9 mouse cellular contexts compared by ENCODE assay signal in the genomic region with DNA sequence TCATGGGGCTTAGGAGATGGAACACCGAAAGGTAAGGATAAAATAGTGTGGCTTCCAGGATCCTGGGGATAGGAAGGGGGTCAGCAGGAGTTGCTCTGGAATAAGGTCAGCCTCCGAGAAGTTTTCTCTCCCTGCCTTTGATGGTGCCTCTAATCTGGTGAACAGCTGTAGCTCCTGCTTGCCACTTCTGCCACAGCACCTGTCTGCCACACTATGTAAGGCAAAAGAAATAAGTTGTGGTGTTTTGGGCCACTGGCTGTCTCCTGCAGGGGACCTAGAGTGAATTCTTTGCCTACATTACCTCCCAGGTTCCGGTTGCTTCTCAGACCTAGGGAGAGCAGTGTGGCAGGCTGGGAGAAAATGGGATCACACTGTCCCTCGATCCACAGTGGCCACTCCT. TPM values are rescaled to one million over a fixed set of nuclear protein-coding genes. Genes with fewer than 3 reads are reported as not detected.
DNase-seq lines count a peak whose midpoint lies in the region; ATAC-seq and TF ChIP-seq lines count a peak whose summit lies in the region.
"Had no signal": no experiment of that assay in that cellular context is flagged by ENCODE, and none has a peak within 500 bp of the region (broad histone marks: within the 10 kb centered on the region; RNA-seq: fewer than 3 reads in every experiment).

No protein-coding gene starts in this region.

- peak overlapping the region; percentile 98 for H3K4me2 ChIP-seq in liver, embryonic 11.5 days
- H3K4me2 ChIP-seq in limb, embryonic 13.5 days (replicated peaks): peak overlapping the region; percentile 93

- H3K9ac ChIP-seq in liver, embryonic 11.5 days (ENCODE audit: low read depth, low read length): peak overlapping the region; percentile 82; the same call in 1 of the 2 replicates
- H3K9ac ChIP-seq in limb, embryonic 13.5 days: peak overlapping the region; percentile 75

- no peak for ATAC-seq in liver, embryonic 11.5 days (replicated peaks; ENCODE audit: low FRiP score)
- no peak for ATAC-seq in limb, embryonic 13.5 days (ENCODE audit: low FRiP score, low read depth)

- TF ChIP-seq CTCF in gastrocnemius, adult 2 months (IDR thresholded peaks at IDR 0.05): no peak

- no peaks in the 10 kb centered on the region for H3K9me3 ChIP-seq in liver, embryonic 11.5 days (ENCODE audit: control insufficient read depth, low read length)
- no peaks in the 10 kb centered on the region for H3K9me3 ChIP-seq in limb, embryonic 13.5 days

- H3K4me3 ChIP-seq in gastrocnemius, adult 2 months: peak overlapping the region; percentile 64
- H3K4me3 ChIP-seq in liver, embryonic 11.5 days (ENCODE audit: low read depth, low read length): no peak overlapping the region
- peak overlapping the region; percentile 38 for H3K4me3 ChIP-seq in brown adipose tissue, adult 24 weeks (ENCODE audit: insufficient read depth, low read depth, low read length)
- peak overlapping the region; percentile 63 for H3K4me3 ChIP-seq in limb, embryonic 13.5 days

- intact Hi-C loops in gastrocnemius, adult 2 months (cut with DNase I): loop anchor here (2.0 kb wide), 1 partner anchor 14 kb away; a partner anchor contains a TSS
- intact Hi-C loops in gastrocnemius, postnatal 36 days (cut with DNase I): loop anchor here (5.0 kb wide), 2 partner anchors 36 to 89 kb away; no protein-coding TSS in a partner anchor
- intact Hi-C loops in left cerebral cortex, postnatal 36 days (cut with DNase I): loop anchor here (10.0 kb wide), 1 partner anchor 86 kb away; no protein-coding TSS in a partner anchor

- 76% methylated on average over 4 of the region's 4 CpGs for WGBS in liver, embryonic 11.5 days
- 73% methylated on average over 4 of the region's 4 CpGs for WGBS in limb, embryonic 13.5 days

- peak overlapping the region; percentile 88 for H3K27ac ChIP-seq in gastrocnemius, adult 2 months
- H3K27ac ChIP-seq in liver, embryonic 11.5 days (ENCODE audit: low read depth, low read length): peak overlapping the region; percentile 88
- H3K27ac ChIP-seq in brown adipose tissue, adult 24 weeks (replicated peaks; ENCODE audit: low read depth, low read length): peak overlapping the region; percentile 80
- peak overlapping the region; percentile 86 for H3K27ac ChIP-seq in limb, embryonic 13.5 days

- no peak for DNase-seq in gastrocnemius, adult 2 months
- DNase-seq in gastrocnemius, postnatal 36 days: no peak
- DNase-seq in liver, embryonic 11.5 days (ENCODE audit: low spot score): no peak
- DNase-seq in liver: no peak
- no peak for DNase-seq in embryo, embryonic 10.5 days (ENCODE audit: low spot score)
- DNase-seq in left cerebral cortex, postnatal 36 days (ENCODE audit: low spot score in 2 of 2): no peak
- DNase-seq: right cerebral cortex, adult 18-20 months had no signal

- H3K36me3 ChIP-seq in liver, embryonic 11.5 days (ENCODE audit: control insufficient read depth, insufficient read depth, low read length): no peaks in the 10 kb centered on the region
- peaks cover 13% of the 10 kb centered on the region for H3K36me3 ChIP-seq in limb, embryonic 13.5 days

- no peaks in the 10 kb centered on the region for H3K27me3 ChIP-seq in liver, embryonic 11.5 days (replicated peaks; ENCODE audit: control insufficient read depth, insufficient read depth, low read length)
- H3K27me3 ChIP-seq in limb, embryonic 13.5 days: no peaks in the 10 kb centered on the region

- peaks cover 8% of the 10 kb centered on the region; the same call in 1 of the 2 replicates for H3K4me1 ChIP-seq in liver, embryonic 11.5 days (replicated peaks; ENCODE audit: control insufficient read depth, insufficient read depth, low read length)
- no peaks in the 10 kb centered on the region for H3K4me1 ChIP-seq in brown adipose tissue, adult 24 weeks (ENCODE audit: control insufficient read depth, insufficient read depth, insufficient read length, low read length)
- peaks cover 19% of the 10 kb centered on the region for H3K4me1 ChIP-seq in limb, embryonic 13.5 days

RNA-seq across cellular contexts. Expression of a gene that starts 1.3 kb away (rescaled TPM):
- 1 to 10 TPM; 3.6 to 4.1 TPM for total RNA-seq in gastrocnemius, adult 2 months (2021)
- 1 to 10 TPM; 2.8 to 5.1 TPM for total RNA-seq in gastrocnemius, postnatal 36 days (2021)
- polyA plus RNA-seq in liver, embryonic 11.5 days (2014; fragmentation: Nextera tagmentation; extraction: Ambion mirVana): 9.6 and 10.2 TPM in 2 replicates
- 1.3 and 4.2 TPM in 2 replicates for polyA plus RNA-seq in brown adipose tissue, adult 24 weeks (2012; ENCODE audit: insufficient read depth, insufficient read length, missing spikeins)
- polyA plus RNA-seq in limb, embryonic 13.5 days (2015; fragmentation: Nextera tagmentation; extraction: Ambion mirVana): 8.6 and 10.0 TPM in 2 replicates
- total RNA-seq in left cerebral cortex, postnatal 36 days (2021): 1 to 10 TPM; 1.1 to 2.9 TPM

RNA-seq across cellular contexts. Expression of a gene that starts 14.7 kb away (rescaled TPM):
- total RNA-seq in gastrocnemius, adult 2 months (2021): 1 to 10 TPM; 2.0 to 3.5 TPM
- total RNA-seq in gastrocnemius, postnatal 36 days (2021): 1 to 10 TPM; 2.6 to 3.0 TPM
- 51.9 and 53.7 TPM in 2 replicates for polyA plus RNA-seq in liver, embryonic 11.5 days (2014; fragmentation: Nextera tagmentation; extraction: Ambion mirVana)
- polyA plus RNA-seq in brown adipose tissue, adult 24 weeks (2012; ENCODE audit: insufficient read depth, insufficient read length, missing spikeins): 3.8 and 5.7 TPM in 2 replicates
- 25.3 and 27.9 TPM in 2 replicates for polyA plus RNA-seq in limb, embryonic 13.5 days (2015; fragmentation: Nextera tagmentation; extraction: Ambion mirVana)
- 1 to 10 TPM; 7.2 to 8.6 TPM for total RNA-seq in left cerebral cortex, postnatal 36 days (2021)

RNA-seq across cellular contexts. Expression of a gene that starts 21.6 kb away (rescaled TPM):
- total RNA-seq in gastrocnemius, adult 2 months (2021): 100 to 1,000 TPM in 1 of 2 experiments, 10 to 100 TPM in 1; 93.8 to 110 TPM
- total RNA-seq in gastrocnemius, postnatal 36 days (2021): 10 to 100 TPM; 81.3 to 93.3 TPM
- 641 and 659 TPM in 2 replicates for polyA plus RNA-seq in liver, embryonic 11.5 days (2014; fragmentation: Nextera tagmentation; extraction: Ambion mirVana)
- 131 and 139 TPM in 2 replicates for polyA plus RNA-seq in brown adipose tissue, adult 24 weeks (2012; ENCODE audit: insufficient read depth, insufficient read length, missing spikeins)
- polyA plus RNA-seq in limb, embryonic 13.5 days (2015; fragmentation: Nextera tagmentation; extraction: Ambion mirVana): 514 and 554 TPM in 2 replicates
- total RNA-seq in left cerebral cortex, postnatal 36 days (2021): 100 to 1,000 TPM; 180 to 185 TPM

RNA-seq across cellular contexts. Expression of a gene that starts 30.1 kb away (rescaled TPM):
- total RNA-seq in gastrocnemius, adult 2 months (2021): 1 to 10 TPM; 4.4 to 5.0 TPM
- 1 to 10 TPM; 3.9 to 4.1 TPM for total RNA-seq in gastrocnemius, postnatal 36 days (2021)
- polyA plus RNA-seq in liver, embryonic 11.5 days (2014; fragmentation: Nextera tagmentation; extraction: Ambion mirVana): 22.1 and 25.1 TPM in 2 replicates
- polyA plus RNA-seq in brown adipose tissue, adult 24 weeks (2012; ENCODE audit: insufficient read depth, insufficient read length, missing spikeins): 6.2 and 6.6 TPM in 2 replicates
- polyA plus RNA-seq in limb, embryonic 13.5 days (2015; fragmentation: Nextera tagmentation; extraction: Ambion mirVana): 40.4 and 42.5 TPM in 2 replicates
- total RNA-seq in left cerebral cortex, postnatal 36 days (2021): 10 to 100 TPM; 38.6 to 40.8 TPM

RNA-seq across cellular contexts. Expression of a gene that starts 45.6 kb away (rescaled TPM):
- total RNA-seq in gastrocnemius, adult 2 months (2021): 10 to 100 TPM; 23.1 to 25.2 TPM
- total RNA-seq in gastrocnemius, postnatal 36 days (2021): 10 to 100 TPM; 19.9 to 21.7 TPM
- 4.7 and 6.2 TPM in 2 replicates for polyA plus RNA-seq in liver, embryonic 11.5 days (2014; fragmentation: Nextera tagmentation; extraction: Ambion mirVana)
- 19.2 and 23.8 TPM in 2 replicates for polyA plus RNA-seq in brown adipose tissue, adult 24 weeks (2012; ENCODE audit: insufficient read depth, insufficient read length, missing spikeins)
- 11.2 and 12.5 TPM in 2 replicates for polyA plus RNA-seq in limb, embryonic 13.5 days (2015; fragmentation: Nextera tagmentation; extraction: Ambion mirVana)
- 100 to 1,000 TPM; 154 to 161 TPM for total RNA-seq in left cerebral cortex, postnatal 36 days (2021)
